Mouse (Mus musculus) c-Kit-positive CD71-positive TER-119-negative erythroid progenitor cells, embryonic 14.5 days (primary cell): Measurements from ENCODE around the gene AC134908.4.
A peak's percentile ranks its signal among the peaks of the same experiment; 100 is the strongest.

ENCODE experiments used
- DNase-seq: peaks from one replicate; pipeline ENCODE4 v3.0.0-alpha.2; 2013; ENCODE audit warnings: low read depth

AC134908.4 gene

DNA sequence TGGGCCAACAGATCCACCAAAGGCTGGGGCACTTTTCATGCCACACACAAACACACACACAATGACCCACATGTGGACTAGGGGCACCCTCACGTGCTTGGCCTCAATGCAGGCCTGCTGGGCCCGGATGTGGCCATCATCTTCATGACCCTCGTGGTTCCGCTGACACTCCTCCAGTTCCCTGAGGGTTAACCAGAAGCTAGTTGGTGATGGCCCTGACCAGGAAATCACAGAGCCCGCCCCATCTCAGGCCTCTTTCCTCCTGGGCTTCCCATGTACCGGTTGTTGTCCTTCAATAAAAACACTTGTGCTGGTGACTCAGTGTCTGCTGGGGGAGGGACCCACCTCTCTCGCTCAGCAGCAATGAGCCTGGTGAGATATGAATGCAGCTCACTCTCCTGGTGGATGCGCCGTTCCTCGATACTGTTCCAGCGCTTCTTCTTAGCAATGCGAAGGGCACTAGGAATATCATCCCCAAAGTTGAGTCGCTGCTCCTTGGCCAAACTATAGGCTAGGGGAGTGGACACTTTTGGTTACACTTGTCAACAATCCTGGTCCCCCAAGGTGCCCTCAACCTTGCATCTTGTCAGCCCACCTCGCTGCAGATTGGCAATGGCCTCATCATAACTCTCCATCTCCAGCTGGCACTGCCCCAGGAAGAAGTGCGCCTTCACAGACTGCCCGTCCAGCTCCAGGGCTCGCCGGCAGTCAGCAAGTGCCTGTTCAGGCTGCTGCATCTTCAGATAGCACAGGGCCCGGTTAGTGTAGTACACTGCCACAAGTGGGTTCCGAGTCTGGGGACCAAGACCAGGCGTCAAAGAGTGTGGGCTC, 36.2 kb upstream of the AC134908.4 start:
- DNase-seq = no peak

DNA sequence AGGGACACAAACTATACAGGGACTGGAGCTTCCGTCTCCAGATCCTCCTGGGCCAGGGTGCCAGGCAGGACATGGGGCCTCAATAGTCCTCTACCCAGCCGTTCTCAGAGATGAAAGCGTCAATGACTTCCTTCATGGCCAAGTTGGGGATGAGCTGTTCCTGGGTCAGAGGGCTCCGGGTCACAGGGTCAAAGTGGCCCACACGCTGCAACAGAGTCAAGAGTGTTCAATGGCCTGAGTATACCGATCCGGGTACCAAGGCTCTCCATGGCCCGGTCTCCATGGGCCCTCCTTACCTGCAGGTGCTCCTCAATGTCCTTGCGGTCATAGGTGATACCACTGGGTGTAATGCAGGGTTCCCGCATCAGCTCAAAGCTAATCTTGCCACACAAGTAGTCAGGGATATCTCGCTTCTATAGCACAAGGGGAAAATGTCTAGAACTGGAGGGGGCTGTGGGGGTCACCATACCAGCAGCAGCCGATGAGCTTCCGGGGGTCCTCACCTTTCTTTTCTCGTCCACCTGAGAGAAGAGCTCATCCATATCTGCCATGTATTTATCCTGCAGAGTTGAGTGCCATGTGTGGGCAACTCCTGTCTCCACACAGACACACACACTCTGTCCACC, 35.5 kb upstream of the AC134908.4 start:
- DNase-seq = no peak

DNA sequence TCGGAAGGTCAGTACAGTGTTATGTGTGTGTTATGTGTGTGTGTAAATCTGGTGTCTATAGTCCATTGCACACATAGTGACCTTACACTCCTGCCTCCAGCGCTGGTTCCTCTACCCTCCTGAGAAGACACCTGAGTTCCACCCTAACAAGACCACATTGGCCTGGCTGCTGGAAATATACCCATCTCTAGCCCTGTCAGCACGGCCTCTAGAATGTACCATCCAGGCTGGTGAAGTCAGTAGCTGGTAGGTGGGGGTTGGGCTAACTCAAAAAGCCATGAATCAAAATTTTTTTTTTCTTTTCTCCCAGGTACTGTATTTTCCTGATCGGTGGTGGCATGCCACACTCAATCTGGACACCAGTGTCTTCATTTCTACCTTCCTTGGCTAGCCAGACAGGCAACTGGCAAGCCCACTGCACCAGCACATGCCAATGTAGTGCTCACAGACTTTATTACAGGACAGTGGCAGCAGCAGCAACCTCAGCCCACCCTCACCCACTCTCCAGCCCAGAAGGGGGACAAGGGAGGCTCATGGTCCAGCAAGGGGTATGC, 34.8 kb upstream of the AC134908.4 start:
- DNase-seq = no peak

DNA sequence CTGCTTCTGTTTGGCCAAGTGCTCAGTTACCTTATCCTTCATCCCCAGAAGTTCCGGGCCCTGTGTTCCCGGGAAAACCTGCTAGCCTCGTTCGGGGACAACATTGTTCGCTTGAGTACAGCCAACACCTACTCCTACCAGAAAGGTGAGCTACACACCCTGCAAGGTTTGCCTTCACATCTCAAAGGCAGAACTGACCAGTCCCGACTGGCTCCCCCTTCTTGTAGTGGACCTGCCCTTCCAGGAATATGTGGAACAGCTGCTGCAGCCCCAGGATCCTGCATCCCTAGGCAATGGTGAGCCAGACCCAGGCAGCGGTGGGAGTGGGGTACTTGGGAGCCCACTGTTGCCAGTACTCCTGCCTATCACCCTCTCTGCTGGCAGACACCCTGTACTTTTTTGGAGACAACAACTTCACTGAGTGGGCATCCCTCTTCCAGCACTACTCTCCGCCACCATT, 34.1 kb upstream of the AC134908.4 start:
- DNase-seq = no peak

DNA sequence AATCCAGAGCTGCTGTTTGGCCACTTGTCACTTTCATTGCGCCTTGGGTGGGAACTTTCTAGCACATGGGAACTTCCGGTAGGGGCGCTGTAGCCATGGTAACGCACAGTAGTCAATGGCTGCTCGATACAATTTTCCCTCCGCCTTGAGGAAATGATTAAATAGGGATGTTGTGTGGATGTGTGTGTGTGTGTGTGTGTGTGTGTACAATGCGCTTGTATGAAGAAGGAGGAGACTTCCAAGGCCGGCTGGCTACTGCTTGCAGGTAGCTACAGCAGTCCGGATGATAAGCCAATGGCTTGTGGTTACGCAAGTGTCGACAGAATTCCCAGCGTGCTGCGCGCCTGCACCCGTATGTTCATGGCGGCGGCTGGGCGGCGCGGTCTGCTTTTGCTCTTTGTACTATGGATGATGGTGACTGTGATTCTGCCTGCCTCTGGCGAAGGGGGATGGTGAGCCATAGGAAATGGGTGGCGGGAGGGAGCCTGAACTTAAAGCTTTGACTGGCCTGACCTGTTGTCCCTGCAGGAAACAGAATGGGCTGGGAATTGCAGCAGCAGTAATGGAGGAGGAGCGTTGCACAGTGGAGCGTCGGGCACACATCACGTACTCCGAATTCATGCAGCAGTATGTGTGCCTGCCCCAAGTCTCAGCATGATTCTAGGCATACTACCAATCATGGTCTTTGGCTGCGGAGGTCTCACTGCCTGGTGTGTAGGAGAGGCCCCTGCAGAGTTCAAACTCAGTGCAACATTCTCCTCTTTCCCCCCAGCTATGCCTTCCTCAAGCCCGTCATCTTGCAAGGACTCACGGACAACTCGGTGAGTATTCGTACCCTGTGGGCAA, 33.5 kb upstream of the AC134908.4 start, which contains the start of gene Jmjd8:
Jmjd8 (plus strand) TSS at position 156 of the 846 bp plus-strand sequence.
- DNase-seq = peak; percentile 69

DNA sequence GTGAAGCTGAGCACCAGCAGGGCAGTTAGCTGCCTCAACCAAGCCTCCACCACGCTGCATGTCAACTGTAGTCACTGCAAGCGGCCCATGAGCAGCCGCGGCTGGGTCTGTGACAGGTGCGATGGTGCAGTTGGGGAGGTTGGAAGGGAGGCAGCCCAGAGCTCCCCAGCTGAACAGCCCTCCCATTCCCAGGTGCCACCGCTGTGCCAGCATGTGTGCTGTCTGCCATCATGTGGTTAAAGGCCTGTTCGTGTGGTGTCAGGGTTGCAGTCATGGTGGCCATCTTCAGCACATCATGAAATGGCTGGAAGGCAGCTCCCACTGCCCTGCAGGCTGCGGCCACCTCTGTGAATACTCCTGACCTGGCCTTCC, 32.8 kb upstream of the AC134908.4 start:
- DNase-seq = no peak

DNA sequence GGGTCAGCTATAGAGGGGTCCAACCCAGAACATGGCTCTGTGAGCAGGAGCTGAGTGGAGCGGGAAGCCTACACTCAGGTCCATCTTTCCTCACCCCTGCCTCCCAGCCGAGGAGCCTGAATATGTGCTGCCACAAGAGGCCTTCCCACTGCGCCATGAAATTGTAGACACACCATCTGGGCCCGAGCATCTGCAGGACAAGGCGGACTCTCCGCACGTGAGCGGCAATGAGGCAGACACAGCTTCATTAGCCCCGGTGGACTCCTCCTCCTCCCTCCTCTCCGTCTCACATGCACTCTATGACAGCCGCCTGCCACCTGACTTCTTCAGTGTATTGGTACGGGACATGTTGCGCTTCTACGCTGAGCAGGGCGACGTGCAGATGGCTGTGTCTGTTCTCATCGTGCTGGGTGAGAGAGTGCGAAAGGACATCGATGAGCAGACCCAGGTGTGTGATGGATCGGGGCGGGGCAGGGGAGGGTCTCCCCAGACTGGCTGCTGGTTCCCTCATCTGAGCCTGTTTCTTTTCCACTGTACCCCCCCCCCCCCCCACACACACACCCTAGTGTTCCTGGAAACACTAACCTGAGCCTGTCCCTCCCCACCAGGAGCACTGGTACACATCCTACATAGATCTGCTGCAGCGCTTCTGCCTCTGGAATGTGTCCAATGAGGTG, 32.2 kb upstream of the AC134908.4 start:
- DNase-seq = no peak

DNA sequence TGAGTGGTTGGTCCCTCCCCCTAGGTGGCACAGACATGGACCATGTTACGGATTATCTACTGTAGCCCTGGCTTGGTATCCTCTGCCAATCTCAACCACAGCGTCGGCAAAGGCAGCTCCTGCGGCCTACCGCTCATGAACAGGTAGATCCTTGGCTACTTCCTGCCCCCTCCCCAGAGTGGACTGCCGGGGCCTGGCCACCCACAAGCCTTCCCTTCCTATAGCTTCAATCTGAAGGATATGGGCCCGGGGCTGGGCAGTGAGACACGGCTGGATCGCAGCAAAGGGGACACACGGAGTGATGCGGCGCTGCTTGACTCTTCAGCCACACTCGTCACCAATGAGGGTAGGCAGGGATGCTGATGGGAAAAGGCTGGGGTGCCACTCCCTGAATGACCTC, 31.6 kb upstream of the AC134908.4 start:
- no peak for DNase-seq

DNA sequence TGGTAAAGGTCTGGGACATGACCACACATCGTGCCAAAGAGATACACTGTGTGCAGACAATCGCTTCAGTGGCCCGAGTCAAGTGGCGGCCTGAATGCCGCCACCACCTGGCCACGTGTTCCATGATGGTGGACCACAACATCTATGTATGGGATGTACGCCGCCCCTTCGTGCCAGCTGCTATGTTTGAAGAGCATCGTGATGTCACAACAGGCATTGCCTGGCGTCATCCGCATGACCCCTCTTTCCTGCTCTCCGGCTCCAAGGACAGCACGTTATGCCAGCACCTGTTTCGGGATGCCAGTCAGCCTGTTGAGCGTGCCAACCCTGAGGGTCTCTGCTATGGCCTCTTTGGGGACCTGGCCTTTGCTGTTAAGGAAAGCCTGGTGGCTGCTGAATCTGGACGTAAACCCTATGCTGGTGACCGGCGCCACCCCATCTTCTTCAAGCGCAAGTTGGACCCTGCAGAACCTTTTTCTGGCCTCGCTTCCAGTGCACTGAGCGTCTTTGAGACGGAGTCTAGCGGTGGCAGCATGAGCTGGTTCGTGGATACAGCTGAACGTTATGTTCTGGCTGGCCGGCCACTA, 30.6 kb upstream of the AC134908.4 start:
- no peak for DNase-seq

DNA sequence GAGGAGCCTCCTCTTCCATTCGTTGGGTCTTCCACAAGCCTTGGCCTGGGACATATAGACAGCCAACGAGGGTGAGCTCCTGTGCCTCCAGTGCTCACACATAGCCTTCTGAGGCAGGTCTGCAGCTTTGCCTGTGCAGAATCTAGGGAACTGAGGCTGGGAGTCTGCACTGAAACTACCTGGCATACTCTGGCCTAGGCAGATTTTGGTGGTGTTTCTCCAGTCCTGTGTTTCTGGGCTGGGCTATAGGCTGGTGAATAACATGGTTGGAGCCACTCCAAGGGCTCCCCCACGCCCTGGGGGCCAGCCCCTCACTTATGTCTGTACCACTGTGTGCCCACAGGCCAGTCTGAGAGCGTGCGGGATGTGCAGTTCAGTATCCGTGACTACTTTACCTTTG, 29.9 kb upstream of the AC134908.4 start:
- no peak for DNase-seq

DNA sequence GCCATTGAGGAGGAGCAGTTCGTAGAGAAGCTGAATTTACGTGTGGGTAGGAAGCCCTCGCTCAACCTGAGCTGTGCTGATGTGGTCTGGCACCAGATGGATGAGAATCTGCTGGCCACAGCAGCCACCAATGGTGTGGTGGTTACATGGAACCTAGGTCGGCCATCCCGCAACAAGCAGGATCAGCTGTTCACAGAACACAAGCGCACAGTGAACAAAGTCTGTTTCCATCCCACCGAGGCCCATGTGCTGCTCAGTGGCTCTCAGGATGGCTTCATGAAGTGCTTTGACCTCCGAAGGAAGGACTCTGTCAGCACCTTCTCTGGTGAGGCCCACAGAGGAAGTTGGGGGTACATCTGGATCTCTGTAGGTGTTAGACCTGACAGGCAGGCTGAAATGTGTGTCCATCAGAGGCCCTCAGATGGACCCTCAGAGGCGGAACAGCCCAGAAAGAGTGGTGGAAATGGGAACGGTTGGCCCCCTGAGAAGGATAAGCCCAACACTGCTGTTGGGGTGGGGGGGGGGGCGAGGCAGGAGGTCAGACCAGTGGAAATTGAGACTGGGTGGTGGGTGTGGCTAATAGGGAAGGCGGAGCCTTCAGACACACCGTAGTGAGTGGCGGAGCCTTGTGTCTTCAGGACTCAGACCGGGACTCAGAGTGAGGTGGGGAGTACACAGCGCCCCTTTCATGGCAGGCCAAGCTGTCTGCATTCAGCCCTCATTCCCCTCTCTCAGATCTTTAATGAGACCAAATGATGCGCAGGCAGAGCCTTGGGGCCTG, 29.1 kb upstream of the AC134908.4 start:
- DNase-seq = no peak

DNA sequence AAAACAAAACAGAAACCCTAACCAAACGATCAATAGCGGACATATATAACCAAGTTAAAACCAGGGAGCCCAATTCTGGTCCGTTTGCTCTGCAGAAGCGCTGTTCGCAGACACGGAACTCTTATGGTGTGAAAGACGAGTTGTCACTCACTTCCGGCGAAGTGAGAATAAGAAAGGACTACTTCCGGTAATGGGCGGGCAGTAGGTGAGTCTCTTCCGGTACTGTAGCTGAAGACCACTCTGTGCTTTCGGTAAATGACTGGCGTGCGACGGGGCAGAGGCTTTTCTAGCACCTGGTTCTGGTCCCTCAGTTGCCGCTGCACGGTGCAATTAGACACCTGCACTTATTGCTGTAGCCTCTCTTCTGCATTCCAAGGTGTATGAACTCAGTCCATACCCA, 28.0 kb upstream of the AC134908.4 start, which contains the start of gene Wdr24:
Wdr24 (plus strand) TSS at position 176 of the 400 bp plus-strand sequence.
- DNase-seq = peak; percentile 87

DNA sequence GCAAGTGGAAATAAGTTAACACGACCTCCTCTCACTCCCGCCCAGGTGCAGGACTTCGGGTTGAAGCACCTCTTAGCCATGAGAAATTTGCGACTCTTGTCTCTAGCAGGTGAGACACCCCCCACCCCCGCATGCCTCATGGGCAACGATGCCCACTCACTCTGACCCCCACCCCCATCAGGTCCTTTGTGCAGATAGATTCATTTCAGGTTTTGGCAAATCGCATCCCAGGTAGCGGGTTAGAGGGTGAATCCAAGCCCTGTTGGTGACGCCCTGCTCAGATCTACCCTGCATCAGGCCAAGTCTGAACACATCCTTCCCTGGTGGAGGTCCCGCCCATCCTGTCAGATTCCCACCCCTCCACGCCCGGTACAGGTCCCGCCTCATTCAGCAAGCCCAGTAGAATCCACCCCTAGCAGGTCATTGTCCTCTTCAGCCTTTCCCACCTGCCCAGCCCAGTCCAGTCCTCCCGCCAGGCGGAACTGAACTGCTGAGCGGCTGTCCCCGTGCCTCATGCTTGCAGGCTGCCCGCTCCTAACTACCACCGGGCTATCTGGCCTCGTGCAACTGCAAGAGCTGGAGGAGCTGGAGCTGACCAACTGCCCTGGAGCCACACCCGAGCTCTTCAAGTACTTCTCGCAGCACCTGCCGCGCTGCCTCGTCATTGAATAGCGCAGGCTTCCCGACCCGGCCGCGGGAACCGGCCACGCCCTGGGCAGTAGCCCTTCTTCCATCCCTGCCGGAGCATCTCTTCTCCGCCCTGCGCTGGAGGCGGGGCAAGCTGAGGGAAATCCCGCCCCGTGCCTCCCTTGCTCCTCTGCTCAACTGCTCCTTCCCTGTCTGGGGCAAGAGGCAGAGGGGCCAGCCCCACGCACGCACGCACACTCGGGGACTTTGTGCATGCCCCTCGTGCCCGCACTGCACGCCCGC, 23.7 kb upstream of the AC134908.4 start:
- no peak for DNase-seq

DNA sequence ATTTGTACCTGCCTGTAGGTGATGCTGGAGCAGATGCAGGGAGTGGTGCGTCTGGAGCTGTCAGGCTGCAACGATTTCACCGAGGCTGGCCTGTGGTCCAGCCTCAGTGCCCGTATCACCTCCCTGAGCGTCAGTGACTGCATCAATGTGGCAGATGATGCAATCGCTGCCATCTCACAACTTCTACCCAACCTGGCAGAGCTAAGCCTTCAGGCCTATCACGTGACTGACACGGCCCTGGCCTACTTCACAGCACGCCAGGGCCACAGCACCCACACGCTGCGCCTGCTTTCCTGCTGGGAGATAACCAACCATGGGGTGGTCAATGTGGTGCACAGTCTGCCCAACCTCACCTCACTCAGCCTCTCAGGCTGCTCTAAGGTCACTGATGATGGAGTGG, 22.2 kb upstream of the AC134908.4 start:
- DNase-seq = no peak

DNA sequence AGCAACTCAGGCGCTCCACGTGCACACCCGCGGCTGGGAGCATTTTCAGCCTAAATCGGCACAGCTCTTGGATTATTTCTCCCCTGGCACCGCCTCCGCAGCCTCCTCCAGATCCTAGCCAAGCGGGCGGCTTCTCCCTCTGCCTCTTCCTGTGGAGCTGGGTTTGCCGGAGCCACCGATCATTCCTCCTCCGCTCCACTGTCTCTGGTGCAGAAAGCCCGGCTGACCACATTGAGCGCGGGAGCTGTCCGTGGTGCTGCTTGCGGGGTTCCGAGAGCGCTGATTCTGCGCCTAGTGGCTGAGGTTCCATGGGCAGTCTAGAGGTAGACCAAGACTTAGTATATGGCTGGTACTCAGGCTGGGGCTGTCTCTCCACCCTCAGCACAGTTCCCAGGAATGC, 18.0 kb upstream of the AC134908.4 start:
- peak; percentile 71 for DNase-seq

DNA sequence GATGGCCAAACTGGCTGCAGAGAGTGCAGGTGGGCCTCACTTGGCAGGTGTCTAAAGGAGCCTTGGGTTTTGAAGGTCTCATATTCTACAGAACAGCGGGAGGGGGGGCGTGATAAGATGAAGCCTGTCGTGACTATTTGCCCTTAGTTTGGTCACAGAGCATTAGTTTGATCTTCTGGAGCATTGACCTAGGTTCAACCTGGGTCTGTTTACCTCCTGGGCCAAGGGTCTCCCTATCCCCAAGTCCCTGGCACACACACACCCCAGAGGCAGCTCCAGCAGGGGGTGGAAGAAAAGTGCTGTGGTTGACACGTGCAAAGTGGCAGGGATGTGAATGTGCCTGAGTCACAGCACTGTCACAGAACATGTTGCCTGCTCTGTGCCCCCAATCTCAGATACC, 15.4 kb upstream of the AC134908.4 start:
- no peak for DNase-seq

DNA sequence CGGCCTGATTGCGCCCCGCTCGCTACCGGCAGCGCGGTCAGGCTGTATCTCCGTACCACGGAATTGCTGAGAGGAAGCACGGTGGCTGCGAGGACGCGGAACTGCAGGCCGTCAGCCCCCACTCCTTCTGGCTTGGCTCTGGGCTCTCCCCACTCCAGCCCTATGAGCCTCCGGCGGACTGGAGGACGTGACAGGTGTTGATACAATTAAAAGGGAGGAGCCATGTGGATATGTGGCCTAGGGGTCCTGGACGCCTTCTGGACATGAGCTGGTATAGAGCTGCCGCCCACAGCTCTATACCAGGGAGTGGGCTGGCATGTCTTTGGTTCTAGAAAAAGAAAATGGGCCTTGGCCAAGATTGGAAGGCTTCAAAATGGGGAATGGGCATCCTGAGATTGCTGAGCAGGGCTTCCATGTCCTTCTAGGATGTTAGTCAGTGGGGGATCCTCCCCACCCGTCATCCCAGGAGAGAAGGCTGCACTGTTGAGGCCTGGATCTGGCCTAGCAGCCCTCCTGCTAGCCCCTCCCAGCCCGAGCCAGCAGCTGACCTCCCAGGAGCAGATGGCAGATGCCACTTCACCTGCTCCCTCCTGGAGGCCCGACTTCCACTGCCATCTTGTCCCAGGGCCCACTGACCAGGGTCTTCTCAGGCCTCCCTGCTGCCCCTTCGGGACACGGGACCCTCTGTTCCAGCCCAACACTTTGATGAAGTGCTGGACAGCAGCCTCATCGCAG, 14.3 kb upstream of the AC134908.4 start:
- no peak for DNase-seq

DNA sequence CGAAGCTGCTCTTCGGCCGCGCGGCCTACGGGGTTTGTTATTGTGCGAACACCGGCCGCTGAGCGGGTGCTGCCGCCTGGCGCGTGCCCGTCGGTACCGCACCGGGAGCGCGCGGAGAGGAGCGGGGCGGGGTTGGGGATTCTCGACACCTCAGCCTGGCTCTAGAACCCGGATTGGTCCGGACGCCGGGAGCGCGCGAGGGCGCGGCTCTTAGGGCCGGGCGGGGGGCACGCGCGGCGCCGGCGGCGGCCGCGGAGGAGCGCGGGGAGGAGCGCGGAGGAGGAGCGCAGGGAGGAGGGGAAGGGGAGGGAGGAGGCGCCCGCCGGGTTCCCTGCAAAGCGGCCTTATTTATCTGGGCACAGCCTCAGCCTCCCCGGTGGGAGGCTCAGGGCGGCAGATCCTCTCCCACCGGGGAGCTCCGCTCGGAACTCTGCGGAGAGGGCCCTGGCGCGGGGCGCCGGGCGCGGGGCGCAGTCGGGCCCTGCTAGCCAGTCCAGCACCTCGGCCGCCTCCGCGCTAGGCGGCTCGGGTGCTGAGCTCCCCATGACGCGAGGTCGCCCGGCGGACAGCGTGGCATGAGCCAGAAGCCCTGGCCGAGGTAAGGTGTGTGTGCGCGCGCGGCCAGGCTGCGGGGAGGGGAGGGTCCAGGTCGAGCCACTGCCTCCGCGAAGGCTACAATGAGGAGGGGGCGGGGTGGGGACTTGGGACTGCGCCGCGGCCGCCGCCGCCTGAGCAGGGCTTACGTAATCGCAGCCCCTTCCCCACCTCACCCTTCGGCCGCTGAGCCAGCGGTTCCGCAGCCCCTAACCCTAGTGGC, 13.5 kb upstream of the AC134908.4 start, which contains the start of gene Fbxl16:
Fbxl16 (plus strand) TSS at position 297 of the 817 bp plus-strand sequence.
- no peak for DNase-seq
